Mouse (Mus musculus): ENCODE data around the gene Chrna4. TPM values are rescaled to one million over a fixed set of nuclear protein-coding genes. Genes with fewer than 3 reads are reported as not detected.

Gene Chrna4
- polyA plus RNA-seq (2012; rRNA removed) = 0.91 and 1.0 TPM in 2 replicates

- H3K4me1 ChIP-seq (ENCODE audit: control insufficient read depth, insufficient read depth, low read length) = peaks cover 10% of the 10 kb centered on the region; the same call in 1 of the 2 replicates
- no peak within 1 kb of the TSS for H3K27ac ChIP-seq (ENCODE audit: control insufficient read depth, insufficient read depth, low read depth, low read length)
- H3K36me3 ChIP-seq (ENCODE audit: control insufficient read depth, insufficient read depth, low read length) = no peaks in the 10 kb centered on the region
- no peak for TF ChIP-seq CTCF (IDR thresholded peaks at IDR 0.05; ENCODE audit: control insufficient read depth, insufficient read depth, insufficient replicate concordance, low read depth, low read length)
- TF ChIP-seq POLR2A (IDR thresholded peaks at IDR 0.05; ENCODE audit: control insufficient read depth, low read depth, low read length) = no peak
- H3K27me3 ChIP-seq (ENCODE audit: control insufficient read depth, insufficient read depth, low read length) = no peaks in the 10 kb centered on the region; the same call in 1 of the 2 replicates
- H3K4me3 ChIP-seq (ENCODE audit: control insufficient read depth, low read depth, low read length) = no peak within 1 kb of the TSS
Observed at GRCm38 (mm10) chr2:181043437-181043836, at the start of gene Chrna4. Gene Chrna4, minus strand, starts transcription at chr2:181043546.

DNA sequence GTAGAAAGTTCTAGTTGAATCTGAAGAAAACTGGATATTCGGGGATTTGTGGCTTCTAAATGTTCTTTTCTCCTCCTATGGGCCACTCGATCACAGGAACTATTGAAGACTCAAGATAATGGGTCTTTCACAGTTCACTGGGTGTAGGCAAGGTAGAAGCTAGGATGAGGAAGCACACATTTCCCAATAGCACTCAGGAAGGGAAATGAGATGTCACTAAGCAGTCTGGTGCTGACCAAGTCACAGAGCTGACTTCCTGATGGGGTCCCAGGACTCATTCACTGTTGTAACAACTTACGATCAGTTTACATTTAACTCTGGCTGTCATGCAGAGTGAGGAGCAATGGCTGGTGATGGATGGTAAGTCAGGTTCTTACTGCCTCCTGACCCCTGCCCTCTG is 46.8 kb upstream of the Chrna4 start:
- Histone ChIP-seq H3K27me3 (ENCODE audit: control insufficient read depth, insufficient read depth, low read length) (no peaks in the 10 kb centered on the region), H3K4me3 (ENCODE audit: control insufficient read depth, low read depth, low read length) (no peak overlapping the region), H3K4me1 (ENCODE audit: control insufficient read depth, insufficient read depth, low read length) (no peaks in the 10 kb centered on the region), H3K27ac (ENCODE audit: control insufficient read depth, insufficient read depth, low read depth, low read length) (no peak overlapping the region), H3K36me3 (ENCODE audit: control insufficient read depth, insufficient read depth, low read length) (no peaks in the 10 kb centered on the region)
- TF ChIP-seq POLR2A (IDR thresholded peaks at IDR 0.05; ENCODE audit: control insufficient read depth, low read depth, low read length) = no peak
- TF ChIP-seq CTCF (IDR thresholded peaks at IDR 0.05; ENCODE audit: control insufficient read depth, insufficient read depth, insufficient replicate concordance, low read depth, low read length) = no peak

GRCm38 (mm10) chr2:181084997-181085396 is 41.7 kb upstream of the Chrna4 start:
- no peak for TF ChIP-seq POLR2A (IDR thresholded peaks at IDR 0.05; ENCODE audit: control insufficient read depth, low read depth, low read length)
- no peak for TF ChIP-seq CTCF (IDR thresholded peaks at IDR 0.05; ENCODE audit: control insufficient read depth, insufficient read depth, insufficient replicate concordance, low read depth, low read length)
- H3K4me1 ChIP-seq (ENCODE audit: control insufficient read depth, insufficient read depth, low read length) = no peaks in the 10 kb centered on the region
- H3K36me3 ChIP-seq (ENCODE audit: control insufficient read depth, insufficient read depth, low read length) = no peaks in the 10 kb centered on the region
- H3K4me3 ChIP-seq (ENCODE audit: control insufficient read depth, low read depth, low read length) = no peak overlapping the region
- no peaks in the 10 kb centered on the region for H3K27me3 ChIP-seq (ENCODE audit: control insufficient read depth, insufficient read depth, low read length)
- H3K27ac ChIP-seq (ENCODE audit: control insufficient read depth, insufficient read depth, low read depth, low read length) = no peak overlapping the region

- Histone ChIP-seq H3K4me3 (ENCODE audit: control insufficient read depth, low read depth, low read length) (no peak overlapping the region), H3K4me1 (ENCODE audit: control insufficient read depth, insufficient read depth, low read length) (no peaks in the 10 kb centered on the region), H3K27me3 (ENCODE audit: control insufficient read depth, insufficient read depth, low read length) (no peaks in the 10 kb centered on the region), H3K27ac (ENCODE audit: control insufficient read depth, insufficient read depth, low read depth, low read length) (no peak overlapping the region), H3K36me3 (ENCODE audit: control insufficient read depth, insufficient read depth, low read length) (no peaks in the 10 kb centered on the region)
- TF ChIP-seq CTCF (IDR thresholded peaks at IDR 0.05; ENCODE audit: control insufficient read depth, insufficient read depth, insufficient replicate concordance, low read depth, low read length) (no peak), POLR2A (IDR thresholded peaks at IDR 0.05; ENCODE audit: control insufficient read depth, low read depth, low read length) (no peak)
Observed at GRCm38 (mm10) chr2:181083945-181084344, 40.6 kb upstream of the Chrna4 start.

DNA sequence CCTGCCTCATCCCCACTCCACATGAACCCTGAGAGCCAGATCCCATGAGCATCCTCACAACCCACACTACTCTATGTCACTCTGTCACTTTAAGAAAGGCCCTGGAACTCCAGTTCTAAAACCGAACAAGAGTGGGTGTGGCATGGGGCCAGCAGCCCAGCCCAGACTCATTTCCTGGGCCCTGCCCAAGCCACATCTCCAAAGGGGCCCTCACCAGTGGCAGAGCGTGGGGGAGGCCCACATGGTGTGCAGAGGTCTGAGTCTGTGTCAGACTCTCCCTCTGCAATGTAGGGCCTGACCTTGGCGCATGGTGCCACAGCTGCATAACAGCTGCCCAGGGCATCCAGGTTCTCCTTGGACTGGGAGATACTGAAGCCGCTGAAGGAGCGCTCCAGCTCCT is 37.5 kb upstream of the Chrna4 start:
- TF ChIP-seq CTCF (IDR thresholded peaks at IDR 0.05; ENCODE audit: control insufficient read depth, insufficient read depth, insufficient replicate concordance, low read depth, low read length) = no peak
- TF ChIP-seq POLR2A (IDR thresholded peaks at IDR 0.05; ENCODE audit: control insufficient read depth, low read depth, low read length) = no peak
- Histone ChIP-seq H3K27ac (ENCODE audit: control insufficient read depth, insufficient read depth, low read depth, low read length) (no peak overlapping the region), H3K4me3 (ENCODE audit: control insufficient read depth, low read depth, low read length) (no peak overlapping the region), H3K4me1 (ENCODE audit: control insufficient read depth, insufficient read depth, low read length) (no peaks in the 10 kb centered on the region), H3K36me3 (ENCODE audit: control insufficient read depth, insufficient read depth, low read length) (no peaks in the 10 kb centered on the region), H3K27me3 (ENCODE audit: control insufficient read depth, insufficient read depth, low read length) (no peaks in the 10 kb centered on the region)

GRCm38 (mm10) chr2:181079518-181079917 is 36.2 kb upstream of the Chrna4 start:
- Histone ChIP-seq H3K36me3 (ENCODE audit: control insufficient read depth, insufficient read depth, low read length) (no peaks in the 10 kb centered on the region), H3K4me1 (ENCODE audit: control insufficient read depth, insufficient read depth, low read length) (no peaks in the 10 kb centered on the region), H3K4me3 (ENCODE audit: control insufficient read depth, low read depth, low read length) (no peak overlapping the region), H3K27ac (ENCODE audit: control insufficient read depth, insufficient read depth, low read depth, low read length) (no peak overlapping the region), H3K27me3 (ENCODE audit: control insufficient read depth, insufficient read depth, low read length) (no peaks in the 10 kb centered on the region)
- TF ChIP-seq POLR2A (IDR thresholded peaks at IDR 0.05; ENCODE audit: control insufficient read depth, low read depth, low read length) = no peak
- no peak for TF ChIP-seq CTCF (IDR thresholded peaks at IDR 0.05; ENCODE audit: control insufficient read depth, insufficient read depth, insufficient replicate concordance, low read depth, low read length)

DNA sequence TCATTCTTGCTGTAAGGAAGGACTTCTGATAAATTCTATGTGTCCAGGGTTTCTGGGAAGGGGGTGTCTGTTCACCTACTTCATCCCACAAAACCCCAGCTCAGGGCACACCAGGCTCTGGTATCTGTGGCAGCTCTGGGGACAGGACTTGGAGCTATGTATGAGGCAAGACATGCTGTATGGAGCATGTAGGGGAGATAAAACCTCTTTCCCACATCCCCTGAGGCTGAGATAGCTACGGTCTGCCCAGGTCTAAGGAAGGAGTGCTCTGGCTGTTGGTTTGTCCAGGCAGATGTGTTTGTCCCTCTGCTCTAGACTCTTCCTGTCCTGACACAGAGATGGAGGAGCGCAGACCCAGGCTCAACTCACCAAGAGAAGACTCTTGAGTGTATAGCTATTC is 35.6 kb upstream of the Chrna4 start:
- no peaks in the 10 kb centered on the region for H3K4me1 ChIP-seq (ENCODE audit: control insufficient read depth, insufficient read depth, low read length)
- H3K4me3 ChIP-seq (ENCODE audit: control insufficient read depth, low read depth, low read length) = no peak overlapping the region
- no peak overlapping the region for H3K27ac ChIP-seq (ENCODE audit: control insufficient read depth, insufficient read depth, low read depth, low read length)
- no peaks in the 10 kb centered on the region for H3K36me3 ChIP-seq (ENCODE audit: control insufficient read depth, insufficient read depth, low read length)
- no peak for TF ChIP-seq CTCF (IDR thresholded peaks at IDR 0.05; ENCODE audit: control insufficient read depth, insufficient read depth, insufficient replicate concordance, low read depth, low read length)
- TF ChIP-seq POLR2A (IDR thresholded peaks at IDR 0.05; ENCODE audit: control insufficient read depth, low read depth, low read length) = no peak
- H3K27me3 ChIP-seq (ENCODE audit: control insufficient read depth, insufficient read depth, low read length) = no peaks in the 10 kb centered on the region

DNA sequence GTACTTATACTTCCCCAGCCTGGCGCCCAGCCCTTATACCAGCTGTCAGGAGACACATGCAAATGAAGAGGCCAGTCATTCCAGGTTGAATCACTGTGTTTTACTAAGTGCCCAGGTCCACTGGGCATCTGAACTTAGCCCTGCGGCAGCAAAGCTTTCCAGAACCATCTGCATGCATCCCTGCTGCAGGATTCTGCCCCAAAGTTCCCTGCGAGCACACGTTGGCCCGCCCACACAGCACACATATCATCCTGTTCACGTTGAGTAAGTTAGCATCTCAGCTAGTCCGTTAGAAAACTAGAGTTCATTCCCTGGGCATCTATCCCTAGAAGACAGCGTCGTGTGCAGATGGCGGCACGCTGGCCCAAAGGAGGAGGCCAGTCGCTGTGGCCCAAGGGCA is 32.2 kb upstream of the Chrna4 start:
- H3K27ac ChIP-seq (ENCODE audit: control insufficient read depth, insufficient read depth, low read depth, low read length) = no peak overlapping the region
- TF ChIP-seq POLR2A (IDR thresholded peaks at IDR 0.05; ENCODE audit: control insufficient read depth, low read depth, low read length) (no peak), CTCF (IDR thresholded peaks at IDR 0.05; ENCODE audit: control insufficient read depth, insufficient read depth, insufficient replicate concordance, low read depth, low read length) (no peak)
- no peaks in the 10 kb centered on the region for H3K36me3 ChIP-seq (ENCODE audit: control insufficient read depth, insufficient read depth, low read length)
- H3K4me3 ChIP-seq (ENCODE audit: control insufficient read depth, low read depth, low read length) = no peak overlapping the region
- H3K4me1 ChIP-seq (ENCODE audit: control insufficient read depth, insufficient read depth, low read length) = no peaks in the 10 kb centered on the region
- no peaks in the 10 kb centered on the region for H3K27me3 ChIP-seq (ENCODE audit: control insufficient read depth, insufficient read depth, low read length)

Measured in testis, adult 2 months (tissue).